Mouse (Mus musculus) c-Kit-positive CD71-negative TER-119-negative erythroid progenitor cells, embryonic 14.5 days (primary cell): ENCODE results near the gene Gm14862.

ENCODE experiments used
- DNase-seq: peaks from one replicate; pipeline ENCODE4 v3.0.0-alpha.2; 2013; ENCODE audit warnings: low read depth

Gene Gm14862

GRCm38 (mm10) chrX:9222412-9223221 lies 34.1 kb downstream of the Gm14862 start:
- DNase-seq = no peak

GRCm38 (mm10) chrX:9221736-9222135 lies 35.0 kb downstream of the Gm14862 start:
- no peak for DNase-seq

GRCm38 (mm10) chrX:9221206-9221605 lies 35.5 kb downstream of the Gm14862 start:
- DNase-seq = peak; percentile 30

GRCm38 (mm10) chrX:9219570-9219969 lies 37.1 kb downstream of the Gm14862 start:
- DNase-seq = no peak

- peak; percentile 18 for DNase-seq
Measured at GRCm38 (mm10) chrX:9216244-9216643, 40.5 kb downstream of the Gm14862 start.

- DNase-seq = no peak
Measured at GRCm38 (mm10) chrX:9205121-9205520, 51.6 kb downstream of the Gm14862 start.

GRCm38 (mm10) chrX:9202781-9203405 lies 53.8 kb downstream of the Gm14862 start:
- DNase-seq = no peak

- DNase-seq = no peak
Measured at GRCm38 (mm10) chrX:9201954-9202353, 54.7 kb downstream of the Gm14862 start.
